Mouse (Mus musculus) C2C12 (cell line): ENCODE measurements around the gene Arrdc2. TPM values are rescaled to one million over a fixed set of nuclear protein-coding genes. Genes with fewer than 3 reads are reported as not detected.

Experiments
- H3K27me3 ChIP-seq: one replicate; pipeline ENCODE4 v1.6.1; 2011; ENCODE audit not compliant: control insufficient read depth, insufficient read depth, insufficient read length
- H3K36me3 ChIP-seq: one replicate; pipeline ENCODE4 v1.6.1; 2011; ENCODE audit not compliant: control insufficient read depth, insufficient read depth
- H3K4me3 ChIP-seq: one replicate; pipeline ENCODE4 v1.5.1; 2011; ENCODE audit warnings: mild to moderate bottlenecking, control low read depth; ENCODE audit not compliant: poor library complexity, insufficient read depth, severe bottlenecking
- H3K79me2 ChIP-seq: one replicate; pipeline ENCODE4 v1.6.1; 2011; ENCODE audit not compliant: control insufficient read depth, insufficient read depth
- H3K79me3 ChIP-seq: one replicate; pipeline ENCODE4 v1.6.1; 2011; ENCODE audit warnings: low read depth, control low read depth
- H3ac ChIP-seq: one replicate; pipeline ENCODE3; 2011; ENCODE audit warnings: low read depth; ENCODE audit not compliant: control insufficient read depth, insufficient read length
- CEBPB ChIP-seq: IDR thresholded peaks from one replicate; pipeline ENCODE4 v1.6.1; 2011; ENCODE audit warnings: low read depth, mild to moderate bottlenecking, control low read depth, moderate library complexity
- CTCF ChIP-seq: IDR thresholded peaks from one replicate; pipeline ENCODE4 v1.5.1; 2011; ENCODE audit not compliant: control insufficient read depth, insufficient read depth, insufficient read length
- FOSL1 ChIP-seq: IDR thresholded peaks from one replicate; pipeline ENCODE4 v1.8.0; 2011; ENCODE audit warnings: mild to moderate bottlenecking, low read length; ENCODE audit not compliant: poor library complexity, insufficient read depth, severe bottlenecking
- MAX ChIP-seq: IDR thresholded peaks from one replicate; pipeline ENCODE4 v1.6.1; 2011; ENCODE audit warnings: mild to moderate bottlenecking, control low read depth
- MYOD1 ChIP-seq: IDR thresholded peaks from one replicate; pipeline ENCODE4 v1.6.1; 2011; ENCODE audit warnings: low read depth; ENCODE audit not compliant: control insufficient read depth, insufficient read length
- MYOG ChIP-seq: IDR thresholded peaks from one replicate; pipeline ENCODE4 v1.6.1; 2011; ENCODE audit not compliant: control insufficient read depth, insufficient read length; ENCODE audit errors: extremely low read depth
- USF1 ChIP-seq: IDR thresholded peaks from one replicate; pipeline ENCODE4 v1.6.1; 2011; ENCODE audit warnings: low read depth, mild to moderate bottlenecking, control low read depth, moderate library complexity
- polyA plus RNA-seq: library from polyadenylated mRNA; unstranded; fragments of >200 nt; fragmentation: generic; extraction: Trizol; gene quantifications from one replicate; pipeline ENCODE4 v1.2.1, GENCODE M21; 2012; ENCODE audit warnings: missing spikeins

Gene Arrdc2
- polyA plus RNA-seq, 1 experiment, result 4.4 TPM

DNA sequence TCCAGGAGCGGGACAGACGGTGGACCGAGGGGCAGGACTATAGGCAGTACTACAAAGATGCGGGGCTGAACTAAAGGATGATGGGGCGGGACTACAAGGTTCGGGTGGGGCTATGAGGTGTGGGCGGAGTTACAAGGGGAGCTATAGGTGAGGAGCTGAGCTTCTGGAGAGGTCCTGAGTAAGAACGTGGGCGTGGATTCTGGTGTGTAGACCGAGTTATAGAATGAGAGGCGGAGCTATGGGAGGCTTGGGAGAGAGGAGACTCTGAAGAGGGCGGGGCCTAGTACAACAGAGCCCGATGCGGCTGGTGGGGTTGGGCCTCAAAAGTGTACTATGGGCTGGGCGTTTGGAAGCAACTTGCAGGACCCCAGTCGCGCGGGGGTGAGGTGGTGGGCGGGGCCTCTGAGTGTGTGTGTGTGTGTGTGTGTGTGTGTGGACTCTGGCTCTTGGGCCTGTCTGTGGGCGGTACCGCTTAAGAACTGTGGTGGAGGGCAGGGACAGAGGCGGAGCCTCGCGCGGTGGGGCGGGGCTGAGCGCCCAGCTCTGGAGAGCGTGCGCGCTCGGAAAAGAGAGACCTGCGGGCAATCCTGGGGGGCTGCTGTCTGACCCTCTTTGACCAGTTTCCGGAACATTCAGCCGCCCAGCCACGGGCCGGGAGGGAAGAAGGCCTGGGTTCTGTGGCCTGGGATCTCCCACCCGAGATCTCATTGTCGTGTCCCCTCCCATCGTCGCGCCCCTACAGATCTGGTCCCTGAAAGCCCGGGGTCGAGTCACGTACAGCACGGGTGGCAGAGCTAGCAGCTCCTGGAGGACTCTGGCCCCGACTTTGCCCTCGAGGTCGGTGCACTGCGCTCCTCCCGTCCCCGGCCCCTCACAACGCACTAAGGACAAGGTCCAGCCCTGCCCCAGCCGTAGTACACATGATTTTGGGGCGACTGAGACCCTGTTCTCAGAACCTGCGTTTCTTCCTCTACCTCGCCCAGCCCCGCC, 42.1 kb downstream of the Arrdc2 start:
- no peaks in the 10 kb centered on the region for H3K36me3 ChIP-seq
- H3ac ChIP-seq, result peak overlapping the region; percentile 77
- peak overlapping the region; percentile 34 for H3K4me3 ChIP-seq
- H3K79me3 ChIP-seq, result no peaks in the 10 kb centered on the region
- TF ChIP-seq USF1 (no peak), FOSL1 (no peak), CEBPB (no peak), MYOG (no peak), MYOD1 (no peak), MAX (no peak), CTCF (no peak)
- no peaks in the 10 kb centered on the region for H3K27me3 ChIP-seq
- peaks cover 7% of the 10 kb centered on the region for H3K79me2 ChIP-seq

DNA sequence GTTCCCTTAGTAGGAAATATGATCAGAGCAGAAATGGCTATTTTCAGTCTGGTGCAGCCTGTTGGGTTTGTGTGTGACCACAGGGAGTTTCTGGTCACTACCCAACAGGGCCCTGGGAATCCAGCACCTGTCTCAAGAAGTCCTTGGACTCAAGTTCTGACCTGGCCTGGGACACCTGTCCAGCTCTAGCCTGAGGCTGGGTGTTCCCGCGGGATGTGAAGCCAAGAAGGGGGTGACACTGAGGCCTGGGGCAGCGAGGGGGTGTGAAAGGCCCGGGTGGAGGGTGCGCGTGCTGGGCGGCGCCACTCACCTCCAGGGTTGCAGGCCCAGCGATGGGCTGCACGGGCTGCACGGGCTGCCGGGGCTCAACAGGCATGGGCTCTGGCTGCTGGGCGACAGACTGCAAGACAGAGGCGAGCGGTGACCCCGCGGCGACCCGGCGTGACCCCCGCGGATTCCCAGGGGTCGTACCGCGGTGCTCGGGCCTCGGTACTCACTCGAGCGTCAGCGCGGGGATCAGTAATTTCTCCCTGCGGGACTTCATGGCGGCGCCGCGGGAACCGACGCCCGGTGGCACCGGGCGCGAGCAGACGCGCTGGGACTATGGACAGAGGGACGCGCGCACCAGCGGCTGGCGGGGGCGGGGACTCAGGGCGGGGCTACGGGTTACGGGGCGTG, 43.0 kb downstream of the Arrdc2 start:
- peak overlapping the region; percentile 28 for H3ac ChIP-seq
- peak overlapping the region; percentile 34 for H3K4me3 ChIP-seq
- TF ChIP-seq FOSL1 (no peak), MAX (peak; percentile 25), MYOD1 (peak; percentile 4), USF1 (no peak), MYOG (no peak), CTCF (no peak), CEBPB (no peak)
- no peaks in the 10 kb centered on the region for H3K27me3 ChIP-seq
- H3K79me2 ChIP-seq, result peaks cover 14% of the 10 kb centered on the region
- H3K79me3 ChIP-seq, result peaks cover 5% of the 10 kb centered on the region
- H3K36me3 ChIP-seq, result no peaks in the 10 kb centered on the region

DNA sequence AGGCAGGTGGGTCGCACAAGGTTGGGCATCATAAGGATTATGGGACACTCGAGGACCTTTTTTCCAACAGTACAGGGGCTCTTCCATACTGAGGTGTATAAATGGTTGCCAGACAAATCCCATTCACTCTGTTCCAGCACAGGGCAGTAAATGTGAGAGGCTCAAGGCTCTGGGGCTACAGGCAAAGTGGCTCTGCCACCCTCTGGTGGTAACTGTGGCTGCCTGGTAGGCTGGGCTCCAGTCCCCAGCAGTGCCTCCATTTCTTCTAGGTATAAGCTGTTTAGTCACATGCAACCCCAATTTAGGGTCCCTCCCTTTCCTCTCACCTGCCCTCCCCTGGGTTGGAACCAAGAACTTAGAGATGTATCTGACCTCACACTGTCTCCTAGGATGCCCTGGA, 44.1 kb downstream of the Arrdc2 start:
- H3ac ChIP-seq, result no peak overlapping the region

DNA sequence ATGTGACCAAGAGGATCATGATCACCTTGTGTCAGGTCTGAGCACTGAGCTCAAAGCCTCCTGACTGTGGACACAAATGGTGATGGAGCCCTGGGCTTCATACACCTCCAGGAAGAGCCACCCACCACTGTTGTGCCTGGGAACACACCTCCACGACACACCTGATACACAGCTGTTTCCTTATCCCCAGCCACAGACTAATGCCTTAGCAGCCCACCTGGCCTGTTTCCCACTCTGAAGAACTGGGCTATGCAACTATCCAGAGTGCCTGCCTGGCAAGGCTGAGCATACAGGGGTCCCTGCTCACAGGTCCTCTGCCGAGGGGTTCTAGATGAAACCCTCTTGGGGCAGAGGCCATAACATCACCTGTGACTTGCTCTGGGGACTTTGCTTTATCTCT, 45.3 kb downstream of the Arrdc2 start:
- no peaks in the 10 kb centered on the region for H3K27me3 ChIP-seq
- H3K36me3 ChIP-seq, result no peaks in the 10 kb centered on the region
- TF ChIP-seq CEBPB (no peak), MYOD1 (no peak), FOSL1 (no peak), MYOG (no peak), MAX (no peak), CTCF (no peak), USF1 (no peak)
- H3K79me3 ChIP-seq, result peaks cover 10% of the 10 kb centered on the region
- no peak overlapping the region for H3K4me3 ChIP-seq
- H3ac ChIP-seq, result no peak overlapping the region
- peaks cover 24% of the 10 kb centered on the region for H3K79me2 ChIP-seq

More for the DNA sequence above, 44.1 kb downstream of the Arrdc2 start:
- Histone ChIP-seq H3K27me3 (no peaks in the 10 kb centered on the region), H3K4me3 (no peak overlapping the region), H3K36me3 (no peaks in the 10 kb centered on the region), H3K79me3 (peaks cover 8% of the 10 kb centered on the region), H3K79me2 (peaks cover 25% of the 10 kb centered on the region)
- TF ChIP-seq MAX (no peak), MYOG (no peak), MYOD1 (no peak), USF1 (no peak), CEBPB (no peak), FOSL1 (no peak), CTCF (no peak)

DNA sequence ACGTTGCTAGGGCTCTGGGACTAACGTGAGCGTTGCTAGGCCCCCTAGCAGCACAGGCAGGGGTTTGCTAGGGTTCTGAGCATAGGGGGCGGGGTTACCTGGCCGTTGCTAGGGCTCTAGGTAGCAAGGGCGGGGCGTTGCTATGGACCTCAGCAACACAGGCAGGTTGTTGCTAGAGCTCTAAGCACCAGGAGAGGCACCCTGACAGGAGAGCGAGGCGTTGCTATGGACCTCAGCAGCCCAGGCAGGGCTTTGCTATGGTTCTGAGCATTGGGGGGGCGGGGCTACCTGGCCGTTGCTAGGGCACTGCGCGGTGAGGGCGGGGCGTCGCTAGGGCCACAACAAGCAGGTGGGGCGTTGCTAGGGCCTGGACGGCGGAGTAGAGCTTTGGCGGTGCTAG, 46.8 kb downstream of the Arrdc2 start:
- peaks cover 24% of the 10 kb centered on the region for H3K79me2 ChIP-seq
- H3K4me3 ChIP-seq, result peak overlapping the region; percentile 18
- no peak for TF ChIP-seq CEBPB
- TF ChIP-seq MYOD1, result no peak
- H3K36me3 ChIP-seq, result peaks cover 4% of the 10 kb centered on the region
- H3K27me3 ChIP-seq, result no peaks in the 10 kb centered on the region
- H3ac ChIP-seq, result peak overlapping the region; percentile 30
- peaks cover 10% of the 10 kb centered on the region for H3K79me3 ChIP-seq
